Mouse (Mus musculus): Measurements from ENCODE around the gene Smc3.

DNA sequence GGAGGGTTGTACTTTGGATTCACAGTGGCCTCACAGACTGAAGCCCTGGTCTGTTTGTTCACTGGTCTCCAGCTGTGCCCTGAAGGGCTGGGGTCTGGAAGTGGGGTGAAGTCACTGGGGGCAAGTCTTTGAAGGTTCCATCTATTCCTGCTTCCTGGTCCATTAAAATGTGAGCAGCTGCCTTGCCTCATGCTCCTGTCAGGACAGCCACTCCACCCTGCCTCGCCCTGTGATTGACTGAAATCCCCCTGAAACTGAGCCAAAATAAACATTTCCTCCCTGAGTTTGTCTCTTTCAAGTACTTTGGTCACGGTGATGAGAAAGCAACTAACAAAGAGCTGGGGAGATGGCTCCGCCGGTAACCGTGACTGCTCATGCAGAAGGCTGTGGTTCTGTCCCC is 49.6 kb downstream of the Smc3 start:
- TF ChIP-seq CTCF (IDR thresholded peaks at IDR 0.05; ENCODE audit: low read depth): no peak
- no peak for TF ChIP-seq EP300 (IDR thresholded peaks at IDR 0.05; ENCODE audit: low read depth)
